24 mouse cellular contexts compared by ENCODE assay signal in the genomic region with DNA sequence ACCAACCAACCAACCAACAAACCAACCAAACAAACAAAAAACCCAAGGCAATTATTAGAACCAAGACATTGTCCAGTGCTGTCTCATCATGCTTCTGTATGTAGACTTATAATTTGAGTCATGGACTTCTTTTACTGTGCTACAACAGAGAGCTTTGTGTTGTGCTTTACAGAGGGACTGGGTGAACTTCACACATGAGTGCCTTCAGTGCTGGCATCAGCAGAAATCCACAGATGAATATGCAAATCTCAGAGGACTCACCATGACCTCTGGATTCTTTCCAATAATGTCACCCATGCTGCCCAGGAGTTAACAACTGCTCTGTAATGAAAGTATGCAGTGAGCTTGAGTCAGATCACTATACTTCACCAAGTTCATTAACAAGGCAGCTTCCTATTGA.
DNase-seq lines count a peak whose midpoint lies in the region; ATAC-seq and TF ChIP-seq lines count a peak whose summit lies in the region.
"Had no signal": no experiment of that assay in that cellular context is flagged by ENCODE, and none has a peak within 500 bp of the region (broad histone marks: within the 10 kb centered on the region; RNA-seq: fewer than 3 reads in every experiment).

No protein-coding gene starts in this region.

- TF ChIP-seq CTCF in CH12.LX (conservative IDR thresholded peaks at IDR 0.05 in 1 of 2, IDR thresholded peaks at IDR 0.05 in 1 of 2; ENCODE audit: low read depth in 2 of 2, low read length in 2 of 2), result no peak

- H3K9me3 ChIP-seq in kidney, embryonic 16.5 days (ENCODE audit: low read length), result no peaks in the 10 kb centered on the region
- H3K9me3 ChIP-seq in CH12.LX (replicated peaks; ENCODE audit: low read length), result no peaks in the 10 kb centered on the region
- H3K9me3 ChIP-seq: embryonic facial prominence, embryonic 10.5 days; forebrain, embryonic 10.5 days; heart, embryonic 15.5 days; limb, embryonic 13.5 days; liver, embryonic 12.5 days; midbrain, embryonic 13.5 days; neural tube, embryonic 12.5 days; stomach, embryonic 15.5 days had no signal

- H3K79me2 ChIP-seq in CH12.LX (replicated peaks; ENCODE audit: control insufficient read depth, extremely low read depth, insufficient read depth, poor library complexity, severe bottlenecking), result no peaks in the 10 kb centered on the region

- DNase-seq in kidney, adult 11 months, result peak; percentile 60
- DNase-seq in CH12.LX (ENCODE audit: extremely low read depth), result peak; percentile 20
- DNase-seq in Muller cell, postnatal 12 days (ENCODE audit: inconsistent ontology term), result peak; percentile 82
- DNase-seq in kidney, postnatal 10 days, result peak; percentile 16
- DNase-seq in embryo, embryonic 10 days (ENCODE audit: low spot score), result no peak
- DNase-seq: adrenal gland, postnatal 25 days; cerebellum, adult 9-10 months; gastrocnemius, postnatal 14 days; heart, adult 2 months; lung, adult 18-20 months; lung, postnatal 10 days; right cerebral cortex, adult 18-20 months; thymus, postnatal 36 days had no signal

- no peak for TF ChIP-seq RAD21 in CH12.LX (IDR thresholded peaks at IDR 0.05; ENCODE audit: low read depth, low read length)

- no peaks in the 10 kb centered on the region for H3K36me3 ChIP-seq in kidney, embryonic 16.5 days (ENCODE audit: insufficient read depth, low read length)
- H3K36me3 ChIP-seq in CH12.LX (replicated peaks in 1 of 2; ENCODE audit: control insufficient read depth in 1 of 2, insufficient read depth in 1 of 2, low read length in 1 of 2), result no peaks in the 10 kb centered on the region
- H3K36me3 ChIP-seq: embryonic facial prominence, embryonic 10.5 days; forebrain, embryonic 10.5 days; heart, embryonic 15.5 days; limb, embryonic 13.5 days; liver, embryonic 12.5 days; midbrain, embryonic 13.5 days; neural tube, embryonic 12.5 days; stomach, embryonic 15.5 days had no signal

- dilution Hi-C loops in CH12.LX (cut with MboI; ENCODE audit: extremely low pct_ligation_motif_present, extremely low pct_unique_long_range_greater_than_20kb, low sequenced_read_pairs), result no loop called here

- TF ChIP-seq EP300 in CH12.LX (IDR thresholded peaks at IDR 0.05; ENCODE audit: low read length), result no peak

- ATAC-seq in kidney, embryonic 16.5 days (ENCODE audit: low FRiP score, low TSS enrichment), result no peak
- ATAC-seq in megakaryocyte-erythroid progenitor cell, adult 5-6 weeks (replicated peaks; ENCODE audit: low FRiP score, low TSS enrichment, poor library complexity, severe bottlenecking), result no peak
- ATAC-seq: forebrain, embryonic 16.5 days; liver, embryonic 12.5 days; midbrain, embryonic 13.5 days had no signal

- no peak overlapping the region for H3K4me2 ChIP-seq in kidney, embryonic 16.5 days (replicated peaks; ENCODE audit: low read depth, low read length)
- no peak overlapping the region for H3K4me2 ChIP-seq in CH12.LX (ENCODE audit: insufficient read depth, low read depth, poor library complexity, severe bottlenecking)
- H3K4me2 ChIP-seq: heart, embryonic 15.5 days; limb, embryonic 13.5 days; liver, embryonic 12.5 days; midbrain, embryonic 13.5 days; neural tube, embryonic 12.5 days; stomach, embryonic 15.5 days had no signal

- H3K27ac ChIP-seq in kidney, embryonic 16.5 days (ENCODE audit: low read length), result no peak overlapping the region
- no peak overlapping the region for H3K27ac ChIP-seq in CH12.LX (ENCODE audit: insufficient read depth, low read depth)
- H3K27ac ChIP-seq: embryonic facial prominence, embryonic 10.5 days; forebrain, embryonic 10.5 days; heart, adult 2 months; heart, embryonic 15.5 days; limb, embryonic 13.5 days; liver, embryonic 12.5 days; midbrain, embryonic 13.5 days; neural tube, embryonic 12.5 days; stomach, embryonic 15.5 days had no signal

- H3K4me1 ChIP-seq in kidney, embryonic 16.5 days (ENCODE audit: insufficient read depth, low read length), result no peaks in the 10 kb centered on the region
- H3K4me1 ChIP-seq in CH12.LX (ENCODE audit: control insufficient read depth in 1 of 2, insufficient read depth in 2 of 2), result peaks cover 0 to 8% of the 10 kb centered on the region in 2 experiments; a peak in 1 of 4 replicates
- H3K4me1 ChIP-seq: embryonic facial prominence, embryonic 10.5 days; forebrain, embryonic 10.5 days; heart, embryonic 15.5 days; limb, embryonic 13.5 days; liver, embryonic 12.5 days; midbrain, embryonic 13.5 days; neural tube, embryonic 12.5 days; stomach, embryonic 15.5 days had no signal

- in situ Hi-C loops in CH12.LX (cut with MboI; ENCODE audit: low pct_ligation_motif_present, low pct_unique_long_range_greater_than_20kb, low sequenced_read_pairs), result no loop called here

- no peaks in the 10 kb centered on the region for H3K27me3 ChIP-seq in kidney, embryonic 16.5 days (ENCODE audit: insufficient read depth, low read length)
- H3K27me3 ChIP-seq in CH12.LX (replicated peaks), result no peaks in the 10 kb centered on the region
- H3K27me3 ChIP-seq: heart, embryonic 15.5 days; limb, embryonic 13.5 days; liver, embryonic 12.5 days; midbrain, embryonic 13.5 days; neural tube, embryonic 12.5 days; stomach, embryonic 15.5 days had no signal

- no peak overlapping the region for H3K9ac ChIP-seq in kidney, embryonic 16.5 days (replicated peaks; ENCODE audit: low read length)
- no peak overlapping the region for H3K9ac ChIP-seq in CH12.LX (ENCODE audit: insufficient read depth, low read depth)
- H3K9ac ChIP-seq: heart, embryonic 15.5 days; limb, embryonic 13.5 days; liver, embryonic 12.5 days; midbrain, embryonic 13.5 days; neural tube, embryonic 12.5 days; stomach, embryonic 15.5 days had no signal

- H3K4me3 ChIP-seq in kidney, embryonic 16.5 days (ENCODE audit: low read length), result no peak overlapping the region
- no peak overlapping the region for H3K4me3 ChIP-seq in CH12.LX (replicated peaks in 1 of 3; ENCODE audit: low read depth in 2 of 3, low read length in 2 of 3, poor library complexity in 1 of 3)
- H3K4me3 ChIP-seq: embryonic facial prominence, embryonic 10.5 days; forebrain, embryonic 10.5 days; heart, adult 2 months; heart, embryonic 15.5 days; limb, embryonic 13.5 days; liver, embryonic 12.5 days; midbrain, embryonic 13.5 days; neural tube, embryonic 12.5 days; stomach, embryonic 15.5 days had no signal

- TF ChIP-seq POLR2A in CH12.LX (IDR thresholded peaks at IDR 0.05; ENCODE audit: low read depth, low read length), result no peak

TF ChIP-seq in CH12.LX, 34 proteins besides CTCF, POLR2A, EP300 and RAD21:
- TF ChIP-seq MAFK (IDR thresholded peaks at IDR 0.05; ENCODE audit: insufficient replicate concordance, low read length), result peak; percentile 46; the same call in 1 of the 2 replicates
- no peak for TF ChIP-seq IRF4 (IDR thresholded peaks at IDR 0.05; ENCODE audit: low read depth, low read length)
- TF ChIP-seq MEF2A (IDR thresholded peaks at IDR 0.05; ENCODE audit: borderline replicate concordance, low read depth, low read length), result no peak
